Mouse (Mus musculus) lung, adult 2 months (tissue): ENCODE data around the gene Mgarp.

Experiments used
- CTCF ChIP-seq: fragments of 200-500 bp; IDR thresholded peaks from 2 replicates; pipeline ENCODE4 v1.5.1; 2011; ENCODE audit warnings: mild to moderate bottlenecking, low read length, control low read depth; ENCODE audit not compliant: insufficient read depth
- POLR2A ChIP-seq: fragments of 200-500 bp; IDR thresholded peaks from 2 replicates; pipeline ENCODE4 v1.6.1; 2011; ENCODE audit warnings: low read depth, mild to moderate bottlenecking, control low read depth, low read length, borderline replicate concordance; ENCODE audit errors: extremely low read depth

DNA sequence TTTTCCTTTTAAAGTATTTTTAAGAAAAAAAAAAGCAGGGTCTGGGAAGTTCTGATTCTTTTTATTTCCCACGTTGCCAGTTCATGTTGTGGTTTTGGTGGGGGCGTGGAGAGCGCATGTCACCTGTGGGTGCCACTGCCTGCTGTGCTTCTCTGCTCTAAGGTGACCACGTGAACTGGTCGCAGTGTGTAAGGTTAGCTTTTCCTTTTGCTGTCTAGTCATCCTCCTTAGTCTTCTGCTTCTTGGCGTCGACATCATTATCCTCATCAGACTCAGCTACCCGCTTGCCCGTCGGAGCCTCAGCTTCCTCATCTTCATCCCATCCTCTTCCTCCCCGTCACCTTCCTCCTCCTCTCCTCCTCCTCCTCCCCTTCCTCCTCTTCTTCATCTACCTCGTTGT is 6.1 kb upstream of the Mgarp start:
- TF ChIP-seq CTCF, result no peak
- TF ChIP-seq POLR2A, result no peak
